1 mouse cellular context compared by ENCODE assay signal in genomic region chr2:35507191-35507511, GRCm38 (mm10).
TF ChIP-seq lines count a peak whose summit lies in the region.

No protein-coding gene starts in this region.

TF ChIP-seq in MEL, 35 proteins besides CTCF, POLR2A, EP300 and RAD21 (continued from another document):
- TF ChIP-seq POLR2AphosphoS2 (IDR thresholded peaks at IDR 0.05; ENCODE audit: low read length) (0 out of 2 replicates have a peak, but pooled peaks have one; percentile 22), MEF2A (IDR thresholded peaks at IDR 0.05; ENCODE audit: extremely low read depth, insufficient replicate concordance, low read depth, low read length, poor library complexity, severe bottlenecking) (no peak), TCF12 (IDR thresholded peaks at IDR 0.05; ENCODE audit: low read depth, low read length) (no peak), ZKSCAN1 (IDR thresholded peaks at IDR 0.05; ENCODE audit: low read depth, low read length) (no peak), MAX (IDR thresholded peaks at IDR 0.05; ENCODE audit: low read length) (peak; percentile 93), MYC (IDR thresholded peaks at IDR 0.05; ENCODE audit: low read depth, low read length) (no peak), KAT2A (conservative IDR thresholded peaks at IDR 0.05; ENCODE audit: low read depth, low read length) (no peak), MAZ (IDR thresholded peaks at IDR 0.05; ENCODE audit: low read depth, low read length) (no peak), MYB (IDR thresholded peaks at IDR 0.05; ENCODE audit: low read depth, low read length) (no peak), ELF1 (IDR thresholded peaks at IDR 0.05; ENCODE audit: low read depth, low read length) (no peak), GABPA (IDR thresholded peaks at IDR 0.05; ENCODE audit: low read depth, low read length) (no peak), ZNF384 (IDR thresholded peaks at IDR 0.05; ENCODE audit: low read depth, low read length) (no peak), BHLHE40 (IDR thresholded peaks at IDR 0.05; ENCODE audit: borderline replicate concordance, low read depth, low read length) (peak; percentile 87), RCOR1 (IDR thresholded peaks at IDR 0.05; ENCODE audit: low read depth, low read length) (no peak), JUND (IDR thresholded peaks at IDR 0.05; ENCODE audit: low read depth, low read length) (no peak)
